Mouse (Mus musculus): ENCODE data around the gene Gm3776. TPM values are rescaled to one million over a fixed set of nuclear protein-coding genes. Genes with fewer than 3 reads are reported as not detected.
"Not testable (repeated sequence)": the region's sequence is repeated elsewhere in the genome, so short reads cannot be mapped to it uniquely, and the experiment has no call there.

The Gm3776 gene
- total RNA-seq, 1 experiment from 2014 or later = not detected

- ATAC-seq (replicated peaks; ENCODE audit: insufficient number of reproducible peaks, low FRiP score, low TSS enrichment, poor library complexity, severe bottlenecking) = not testable (repeated sequence)
Measured at GRCm38 (mm10) chr9:78282002-78282711, 25.2 kb downstream of the Gm3776 start.

- ATAC-seq (replicated peaks; ENCODE audit: insufficient number of reproducible peaks, low FRiP score, low TSS enrichment, poor library complexity, severe bottlenecking) = not testable (repeated sequence)
Measured at GRCm38 (mm10) chr9:78289063-78289462, 32.1 kb downstream of the Gm3776 start.

GRCm38 (mm10) chr9:78289723-78290122 is 32.8 kb downstream of the Gm3776 start, which contains the start of gene Gm10639:
Gene Gm10639 (plus strand): TSS chr9:78289923.
- not testable (repeated sequence) for ATAC-seq (replicated peaks; ENCODE audit: insufficient number of reproducible peaks, low FRiP score, low TSS enrichment, poor library complexity, severe bottlenecking)

- ATAC-seq (replicated peaks; ENCODE audit: insufficient number of reproducible peaks, low FRiP score, low TSS enrichment, poor library complexity, severe bottlenecking) = not testable (repeated sequence)
Measured at GRCm38 (mm10) chr9:78292462-78292861, 35.5 kb downstream of the Gm3776 start.

GRCm38 (mm10) chr9:78293683-78294082 is 36.8 kb downstream of the Gm3776 start:
- ATAC-seq (replicated peaks; ENCODE audit: insufficient number of reproducible peaks, low FRiP score, low TSS enrichment, poor library complexity, severe bottlenecking) = not testable (repeated sequence)

GRCm38 (mm10) chr9:78294781-78295180 is 37.9 kb downstream of the Gm3776 start:
- ATAC-seq (replicated peaks; ENCODE audit: insufficient number of reproducible peaks, low FRiP score, low TSS enrichment, poor library complexity, severe bottlenecking) = not testable (repeated sequence)

GRCm38 (mm10) chr9:78296089-78296488 is 39.2 kb downstream of the Gm3776 start:
- ATAC-seq (replicated peaks; ENCODE audit: insufficient number of reproducible peaks, low FRiP score, low TSS enrichment, poor library complexity, severe bottlenecking) = not testable (repeated sequence)

- no peak for ATAC-seq (replicated peaks; ENCODE audit: insufficient number of reproducible peaks, low FRiP score, low TSS enrichment, poor library complexity, severe bottlenecking)
Measured at GRCm38 (mm10) chr9:78298232-78298631, 41.3 kb downstream of the Gm3776 start.

GRCm38 (mm10) chr9:78299143-78299542 is 42.2 kb downstream of the Gm3776 start:
- not testable (repeated sequence) for ATAC-seq (replicated peaks; ENCODE audit: insufficient number of reproducible peaks, low FRiP score, low TSS enrichment, poor library complexity, severe bottlenecking)

GRCm38 (mm10) chr9:78308122-78308521 is 51.2 kb downstream of the Gm3776 start:
- ATAC-seq (replicated peaks; ENCODE audit: insufficient number of reproducible peaks, low FRiP score, low TSS enrichment, poor library complexity, severe bottlenecking) = not testable (repeated sequence)

- ATAC-seq (replicated peaks; ENCODE audit: insufficient number of reproducible peaks, low FRiP score, low TSS enrichment, poor library complexity, severe bottlenecking) = no peak
Measured at GRCm38 (mm10) chr9:78314696-78315095, 57.8 kb downstream of the Gm3776 start, which contains the start of gene Omt2a. Gene Omt2a (minus strand): TSS chr9:78314796.

Other genes with a start within 250 kb of the Gm3776 start
- gene Gcm1, start 205.2 kb upstream of the Gm3776 start, total RNA-seq (2017) = not detected in 3 replicates
- gene Fbxo9, start 148.1 kb upstream of the Gm3776 start, total RNA-seq (2017) = 43.6 to 76.3 TPM (median 68.7 TPM) in 3 replicates
- gene Ick, start 147.9 kb upstream of the Gm3776 start, total RNA-seq (2017) = 3.4 to 5.2 TPM (median 3.9 TPM) in 3 replicates
- gene Gsta4, start 74.4 kb upstream of the Gm3776 start, total RNA-seq (2017) = 0.68 TPM in 1 of 3 replicates, not detected in the others
- not detected in 3 replicates for gene Gsta1, start 26.5 kb upstream of the Gm3776 start, total RNA-seq (2017)
- gene Gm10639, start 32.8 kb downstream of the Gm3776 start, total RNA-seq (2017) = not detected in 3 replicates
- not detected in 3 replicates for gene Omt2a, start 57.7 kb downstream of the Gm3776 start, total RNA-seq (2017)
- not detected in 3 replicates for gene Omt2b, start 70.5 kb downstream of the Gm3776 start, total RNA-seq (2017)
- 2.0 TPM in 1 of 3 replicates, not detected in the others for gene Gsta2, start 98.7 kb downstream of the Gm3776 start, total RNA-seq (2017)
- gene Dppa5a, start 111.0 kb downstream of the Gm3776 start, total RNA-seq (2017) = not detected in 3 replicates
- 0.87 TPM in 1 of 3 replicates, not detected in the others for gene Ooep, start 121.6 kb downstream of the Gm3776 start, total RNA-seq (2017)
- gene Ddx43, start 138.6 kb downstream of the Gm3776 start, total RNA-seq (2017) = 2.8 to 15.4 TPM (median 3.9 TPM) in 3 replicates
- 5.0 to 10.2 TPM (median 6.5 TPM) in 3 replicates for gene Cgas, start 186.1 kb downstream of the Gm3776 start, total RNA-seq (2017)
- gene Mto1, start 191.1 kb downstream of the Gm3776 start, total RNA-seq (2017) = 29.0 to 42.6 TPM (median 34.6 TPM) in 3 replicates
- not detected in 3 replicates for gene Gm17324, start 191.7 kb downstream of the Gm3776 start, total RNA-seq (2017)
- 6,370 to 7,055 TPM (median 6,774 TPM) in 3 replicates for gene Eef1a1, start 232.0 kb downstream of the Gm3776 start, total RNA-seq (2017)